Mouse (Mus musculus): ENCODE measurements around the gene Gm3159. TPM values are rescaled to one million over a fixed set of nuclear protein-coding genes. Genes with fewer than 3 reads are reported as not detected.
"Not testable (repeated sequence)": the region's sequence is repeated elsewhere in the genome, so short reads cannot be mapped to it uniquely, and the experiment has no call there.

The Gm3159 gene
- not detected for total RNA-seq (2021)

- DNase-seq: not testable (repeated sequence)
Observed at GRCm38 (mm10) chr14:4397226-4397625, at the start of gene Gm3159. Gene Gm3159, plus strand, starts transcription at chr14:4397526.

GRCm38 (mm10) chr14:4368991-4369390 lies 28.3 kb upstream of the Gm3159 start:
- not testable (repeated sequence) for DNase-seq

GRCm38 (mm10) chr14:4369691-4370090 lies 27.6 kb upstream of the Gm3159 start:
- DNase-seq: not testable (repeated sequence)

GRCm38 (mm10) chr14:4377871-4378270 lies 19.5 kb upstream of the Gm3159 start:
- not testable (repeated sequence) for DNase-seq

- not testable (repeated sequence) for DNase-seq
Observed at GRCm38 (mm10) chr14:4385606-4386005, 11.7 kb upstream of the Gm3159 start.

- not testable (repeated sequence) for DNase-seq
Observed at GRCm38 (mm10) chr14:4392841-4393530, 4.3 kb upstream of the Gm3159 start.

- DNase-seq: not testable (repeated sequence)
Observed at GRCm38 (mm10) chr14:4398624-4399023, 1.3 kb downstream of the Gm3159 start.

GRCm38 (mm10) chr14:4400115-4400789 lies 2.9 kb downstream of the Gm3159 start:
- DNase-seq: not testable (repeated sequence)

GRCm38 (mm10) chr14:4401245-4401644 lies 3.9 kb downstream of the Gm3159 start:
- not testable (repeated sequence) for DNase-seq

- not testable (repeated sequence) for DNase-seq
Observed at GRCm38 (mm10) chr14:4403840-4404239, 6.5 kb downstream of the Gm3159 start.

- DNase-seq: not testable (repeated sequence)
Observed at GRCm38 (mm10) chr14:4409939-4410338, 12.6 kb downstream of the Gm3159 start.

GRCm38 (mm10) chr14:4414965-4415835 lies 17.9 kb downstream of the Gm3159 start, which contains the start of gene Gm3164:
Gene Gm3164, plus strand, starts transcription at chr14:4415448.
- DNase-seq: peak; percentile 75

- not testable (repeated sequence) for DNase-seq
Observed at GRCm38 (mm10) chr14:4430692-4431091, 33.4 kb downstream of the Gm3159 start, which contains the start of gene Gm3173. Gene Gm3173, plus strand, starts transcription at chr14:4430992.

Other genes with a start within 250 kb of the Gm3159 start
- gene Gm3127, start 232.5 kb upstream of the Gm3159 start, total RNA-seq (2021): not detected
- under 1 TPM; 0.19 to 0.20 TPM for gene Gm2974, start 214.9 kb upstream of the Gm3159 start, total RNA-seq (2021)
- gene Gm3138, start 147.9 kb upstream of the Gm3159 start, total RNA-seq (2021): not detected
- gene Gm3149, start 80.2 kb upstream of the Gm3159 start, total RNA-seq (2021): not detected
- gene 2610042L04Rik, start 62.8 kb upstream of the Gm3159 start, total RNA-seq (2021): under 1 TPM; 0.14 to 0.50 TPM
- gene Gm3164, start 17.9 kb downstream of the Gm3159 start, total RNA-seq (2021): under 1 TPM; 0.70 to 0.79 TPM
- gene Gm3173, start 33.5 kb downstream of the Gm3159 start, total RNA-seq (2021): not detected
- not detected for gene Gm3182, start 84.2 kb downstream of the Gm3159 start, total RNA-seq (2021)
- gene Gm3047, start 157.9 kb downstream of the Gm3159 start, total RNA-seq (2021): not detected
- under 1 TPM in 1 of 2 experiments, not detected in 1; 0.21 TPM for gene Gm8159, start 234.8 kb downstream of the Gm3159 start, total RNA-seq (2021)

Data from heart, postnatal 4 days (tissue).